Mouse (Mus musculus): ENCODE measurements around the gene Gata1.

GRCm38 (mm10) chrX:7926266-7926665 is 51.6 kb downstream of the Gata1 start:
- TF ChIP-seq CTCF (conservative IDR thresholded peaks at IDR 0.05; ENCODE audit: low read length), result no peak
- TF ChIP-seq NANOG (IDR thresholded peaks at IDR 0.05; ENCODE audit: borderline replicate concordance, low read length), result peak; percentile 12; the same call in 1 of the 2 replicates
